Mouse (Mus musculus): ENCODE results near the gene Ppp1r1b.

Gene Ppp1r1b

GRCm38 (mm10) chr11:98348083-98348961 is at the start of gene Ppp1r1b:
Gene Ppp1r1b, plus strand, starts transcription at chr11:98348404.
- DNase-seq, result peak; percentile 48 to 61

GRCm38 (mm10) chr11:98298484-98299205 is 49.6 kb upstream of the Ppp1r1b start:
- peak in 1 of 2 experiments; percentile 27 for DNase-seq

DNA sequence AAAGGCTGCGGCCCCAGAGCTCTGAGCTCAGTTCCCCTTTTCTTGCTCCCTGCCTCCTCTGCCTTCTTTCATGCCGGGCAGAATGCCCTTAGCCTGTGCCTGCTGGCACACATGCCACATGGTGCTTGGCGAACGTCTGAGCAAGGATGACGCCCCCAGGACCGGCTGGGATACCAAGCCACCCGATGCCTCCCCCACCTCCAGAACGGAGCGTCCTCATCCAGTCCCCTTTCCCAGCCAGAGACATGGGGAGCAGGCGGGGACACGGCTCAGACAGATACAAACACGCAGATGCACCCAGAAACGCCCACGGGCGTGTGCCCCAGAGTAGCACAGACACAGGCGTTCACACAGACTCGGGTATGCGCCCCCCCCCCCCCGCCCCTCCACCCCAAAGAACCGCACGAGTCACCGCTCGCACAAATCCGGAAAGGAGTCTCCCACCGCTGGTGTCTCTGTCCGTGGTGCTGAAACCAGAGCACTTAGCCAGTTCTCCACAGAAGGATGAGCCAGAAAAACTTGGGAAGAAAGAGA is 34.3 kb upstream of the Ppp1r1b start:
- peak in 1 of 2 experiments; percentile 52 for DNase-seq

DNA sequence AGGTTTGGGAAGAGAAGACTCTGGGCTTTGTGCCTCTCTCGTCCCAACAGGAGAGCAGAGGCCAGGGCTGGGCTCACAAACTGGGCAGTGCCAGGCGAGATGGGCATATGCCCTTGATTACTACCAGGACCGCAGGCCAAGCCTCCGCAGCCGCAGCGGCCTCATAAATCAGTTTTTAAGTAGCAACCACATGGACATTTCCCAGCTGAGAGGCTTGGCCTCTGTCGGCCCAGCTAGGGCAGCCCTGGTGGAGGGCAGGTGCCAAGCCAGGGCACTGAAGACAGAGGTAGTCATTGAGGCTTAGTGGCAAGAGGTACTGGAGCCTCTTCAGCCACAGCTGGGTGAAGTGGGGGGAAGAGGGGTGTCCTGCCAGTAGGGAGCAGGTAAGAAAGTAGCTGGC is 30.7 kb upstream of the Ppp1r1b start:
- no peak for DNase-seq

- no peak for DNase-seq
Measured at GRCm38 (mm10) chr11:98318421-98319116, 29.6 kb upstream of the Ppp1r1b start.

- DNase-seq, result no peak
Measured at GRCm38 (mm10) chr11:98319120-98319519, 29.1 kb upstream of the Ppp1r1b start.

GRCm38 (mm10) chr11:98319544-98319943 is 28.7 kb upstream of the Ppp1r1b start:
- DNase-seq, result no peak

- no peak for DNase-seq
Measured at GRCm38 (mm10) chr11:98319944-98320343, 28.3 kb upstream of the Ppp1r1b start.

DNA sequence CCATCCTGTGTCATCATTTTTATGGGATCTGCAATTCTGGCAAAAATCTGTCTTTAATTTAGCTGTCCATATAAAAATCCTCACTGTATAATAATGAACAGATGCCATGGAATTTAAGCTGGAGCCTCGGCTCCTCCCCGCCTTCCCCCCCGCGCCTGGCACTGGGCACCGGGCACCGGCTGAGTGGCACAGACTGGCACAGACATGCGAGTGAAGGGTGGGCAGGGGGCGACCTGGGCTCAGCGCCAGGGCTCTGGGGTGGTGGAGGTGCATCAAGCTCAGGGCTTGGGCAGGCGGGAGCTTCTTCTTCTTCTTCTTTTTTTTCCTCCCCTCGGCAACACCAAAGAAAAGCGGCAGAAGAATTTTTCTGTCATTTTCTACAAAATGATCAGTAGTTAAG is 27.8 kb upstream of the Ppp1r1b start:
- no peak for DNase-seq

GRCm38 (mm10) chr11:98320806-98321676 is 27.2 kb upstream of the Ppp1r1b start:
- no peak for DNase-seq

DNA sequence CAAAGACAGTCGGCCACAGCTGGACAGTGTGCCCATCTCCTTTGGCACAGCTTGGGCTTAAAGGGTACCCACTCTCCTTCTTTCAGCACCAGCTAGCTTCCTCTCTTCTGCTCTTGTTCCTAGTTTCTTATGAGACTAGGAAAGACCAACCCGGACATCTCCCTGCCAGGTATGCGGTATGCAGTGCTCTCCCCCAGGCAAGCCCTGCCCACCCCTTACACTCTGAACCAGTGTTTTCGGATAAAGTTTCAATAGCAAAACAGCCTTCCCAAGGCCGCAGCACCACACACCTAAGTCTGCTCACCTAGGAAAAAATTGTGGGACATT is 26.6 kb upstream of the Ppp1r1b start:
- DNase-seq, result no peak

DNA sequence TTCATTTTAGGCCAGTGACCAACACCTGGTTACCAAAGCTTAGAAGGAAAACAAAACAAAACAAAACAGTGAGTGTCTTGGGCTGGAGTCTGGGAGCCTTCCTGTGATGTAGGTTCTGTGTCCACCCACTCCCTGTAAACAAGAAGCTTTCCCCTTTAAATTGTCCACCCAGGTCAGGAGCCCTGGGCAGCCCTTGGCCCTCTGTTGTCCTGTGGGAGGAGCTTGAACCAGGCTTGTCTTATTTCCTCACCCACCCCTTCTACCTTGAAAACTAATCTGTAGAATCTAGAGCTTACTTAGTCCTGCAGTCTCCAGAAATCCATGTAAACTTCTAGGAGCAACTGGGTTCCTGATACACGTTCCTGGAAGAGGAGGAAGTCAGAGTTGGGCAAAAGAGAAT is 26.0 kb upstream of the Ppp1r1b start:
- no peak for DNase-seq

GRCm38 (mm10) chr11:98323136-98323866 is 24.9 kb upstream of the Ppp1r1b start:
- DNase-seq, result no peak

DNA sequence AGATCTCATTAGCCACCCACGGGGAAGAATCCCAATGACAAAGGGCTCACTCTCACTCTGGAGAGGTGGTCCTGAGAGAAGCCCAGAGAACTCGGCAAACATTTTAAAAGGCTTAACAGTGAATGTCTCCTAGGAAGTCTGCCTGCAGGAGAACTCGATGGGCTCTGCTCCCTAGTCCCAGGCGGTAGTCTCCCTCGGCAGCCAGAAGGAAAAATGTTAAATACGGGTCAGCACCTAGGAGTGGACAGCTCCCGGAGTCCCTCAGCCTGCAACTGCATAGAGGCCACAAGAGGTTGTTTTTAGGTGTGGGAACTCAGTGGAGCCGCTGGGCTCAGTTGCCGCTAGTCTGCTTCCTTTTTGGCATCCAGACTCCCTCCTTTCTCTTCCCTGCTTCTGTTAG is 24.3 kb upstream of the Ppp1r1b start:
- peak in 1 of 2 experiments; percentile 43 for DNase-seq

DNA sequence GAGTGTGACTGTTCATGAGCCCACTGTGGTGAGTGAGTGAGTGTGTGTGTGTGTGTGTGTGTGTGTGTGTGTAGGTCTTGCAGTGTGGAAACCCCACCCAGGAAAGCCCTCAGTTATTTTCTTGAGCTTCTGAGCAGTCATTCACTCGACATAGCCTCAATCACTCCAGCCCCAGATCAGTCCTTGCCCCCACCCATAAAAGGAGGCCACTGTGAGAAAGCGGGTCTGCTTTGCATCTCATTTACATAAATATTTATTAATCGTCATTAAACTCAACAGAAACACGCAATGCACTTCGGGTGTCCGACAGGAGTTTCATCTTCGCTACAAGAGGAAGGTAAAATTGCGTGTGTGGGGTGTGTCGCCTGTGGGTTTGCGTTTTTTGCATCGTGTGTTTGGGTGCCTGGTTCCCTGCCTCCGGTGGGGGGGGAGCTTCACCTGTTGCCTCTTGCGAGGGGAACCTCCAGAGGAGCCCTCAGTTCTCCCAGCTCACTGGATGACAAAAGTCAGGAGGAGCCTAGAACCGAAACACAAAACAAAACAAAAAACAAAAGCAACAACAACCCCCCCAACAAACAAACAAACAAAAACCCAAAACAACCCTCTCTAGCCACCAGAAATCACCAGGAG is 22.9 kb upstream of the Ppp1r1b start:
- DNase-seq, result no peak

- no peak for DNase-seq
Measured at GRCm38 (mm10) chr11:98325821-98326218, 22.4 kb upstream of the Ppp1r1b start.

DNA sequence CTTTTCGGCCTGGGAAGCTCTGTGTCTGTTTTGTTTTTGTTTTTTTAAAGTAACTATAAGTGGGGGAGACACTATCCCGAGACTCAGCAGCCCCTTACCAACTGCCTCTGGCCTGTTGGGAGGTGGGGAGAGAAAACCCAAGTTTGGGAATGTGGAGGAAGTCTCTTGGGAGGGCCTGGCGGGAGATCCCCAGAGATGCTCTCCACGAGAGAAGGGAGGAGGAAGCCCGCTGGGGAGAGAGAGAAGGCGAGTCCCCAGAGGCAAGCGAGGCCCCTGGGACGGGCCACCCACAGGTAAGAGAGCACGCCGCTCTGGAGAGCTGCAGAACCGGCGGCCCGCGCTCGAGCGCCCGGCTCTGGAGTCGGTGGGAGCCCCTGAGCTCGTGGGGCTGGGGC is 21.5 kb upstream of the Ppp1r1b start:
- DNase-seq, result no peak

DNA sequence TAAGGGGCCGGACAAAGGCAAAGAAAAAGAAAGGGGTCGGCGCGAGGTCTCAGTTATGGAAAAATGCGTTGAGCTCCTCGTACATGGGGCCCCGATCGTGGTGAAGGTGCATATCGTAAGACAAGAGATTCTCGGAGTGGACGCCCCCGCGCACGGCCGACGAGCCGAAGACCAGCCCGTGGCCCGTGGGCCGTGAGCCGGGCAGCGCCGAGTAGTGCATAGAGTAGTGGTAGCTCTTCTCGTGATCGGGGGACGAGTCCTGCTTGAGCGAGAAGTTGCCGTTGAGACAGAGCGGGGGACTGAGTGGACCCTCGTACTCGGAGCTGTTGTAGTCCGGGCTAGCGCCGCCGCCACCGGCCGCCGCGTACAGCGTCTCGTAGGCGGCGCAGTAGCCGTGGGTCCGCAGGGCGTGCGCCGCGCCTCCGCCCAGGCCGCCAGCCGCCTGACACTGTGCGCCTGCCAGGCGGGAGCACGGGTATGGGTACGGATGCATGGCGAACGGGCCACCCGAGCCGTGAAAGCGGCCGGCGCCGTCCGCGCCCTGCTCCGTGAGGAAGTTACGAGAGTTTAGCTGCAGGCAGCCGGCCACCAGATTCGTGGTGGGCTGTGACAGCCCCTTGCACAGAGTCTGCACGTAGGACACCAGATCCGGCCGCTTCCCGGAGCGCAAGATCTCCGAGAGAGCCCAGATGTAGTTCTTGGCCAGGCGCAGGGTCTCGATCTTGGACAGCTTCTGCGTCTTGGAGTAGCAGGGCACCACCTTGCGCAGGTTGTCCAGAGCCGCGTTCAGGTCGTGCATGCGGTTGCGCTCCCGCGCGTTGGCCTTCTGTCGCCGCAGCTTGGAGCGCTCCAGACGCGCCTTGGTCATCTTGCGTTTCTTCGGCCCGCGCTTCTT is 20.8 kb upstream of the Ppp1r1b start:
- DNase-seq, result no peak

DNA sequence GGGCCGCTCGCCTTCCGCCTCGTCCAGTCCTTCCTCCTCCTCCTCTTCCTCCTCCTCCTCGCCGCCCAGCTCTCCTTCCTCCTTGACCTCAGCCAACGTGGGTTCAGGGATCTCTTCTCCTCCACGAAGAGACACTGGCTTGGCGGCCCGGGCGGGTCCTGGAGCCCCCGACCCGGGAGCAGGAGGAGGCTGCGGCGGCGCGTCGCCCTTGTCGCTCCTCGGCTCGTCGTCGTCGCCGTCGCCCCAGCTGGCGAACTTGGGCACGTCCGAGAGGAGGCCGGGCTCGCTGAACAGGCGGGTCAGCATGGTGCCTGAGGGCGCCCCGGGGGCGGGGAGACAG is 20.2 kb upstream of the Ppp1r1b start:
- no peak for DNase-seq

Data from kidney, adult 8-10 months (tissue).